Mouse (Mus musculus) MEL (cell line): ENCODE results near the gene H2-T22. TPM values are rescaled to one million over a fixed set of nuclear protein-coding genes. Genes with fewer than 3 reads are reported as not detected.
A peak's percentile ranks its signal among the peaks of the same experiment; 100 is the strongest.

Source experiments
- DNase-seq: peaks from one replicate; pipeline ENCODE4 v3.0.0; 2011; ENCODE audit warnings: low read depth, low spot score
- H3K27ac ChIP-seq: 2 replicates; pipeline ENCODE4 v1.5.1; 2012; ENCODE audit warnings: low read depth, mild to moderate bottlenecking, control low read depth, low read length, moderate library complexity; ENCODE audit not compliant: control insufficient read depth
- H3K27me3 ChIP-seq, 2 experiments: fragments of 150-350 bp in 1 of 2; sonication (generic) in 1 of 2; 2 replicates each; pipeline ENCODE4 v1.6.1; 2012; ENCODE audit warnings: low read length in 2 of 2, mild to moderate bottlenecking in 2 of 2, improper control_type of control experiment in 1 of 2, moderate library complexity in 1 of 2; ENCODE audit not compliant: insufficient read depth in 2 of 2, control insufficient read depth in 1 of 2
- H3K36me3 ChIP-seq, 2 experiments: 2 replicates each; pipeline ENCODE4 v1.6.1; 2012 to 2014; ENCODE audit warnings: low read length in 2 of 2, improper control_type of control experiment in 1 of 2, inconsistent platforms in 1 of 2, mild to moderate bottlenecking in 1 of 2; ENCODE audit not compliant: insufficient read depth in 2 of 2, control insufficient read depth in 1 of 2
- H3K4me1 ChIP-seq, 2 experiments: fragments of 150-350 bp in 1 of 2; sonication (generic) in 1 of 2; 2 replicates each; pipeline ENCODE4 v1.6.1; 2012; ENCODE audit warnings: low read length in 2 of 2, improper control_type of control experiment in 1 of 2, mild to moderate bottlenecking in 1 of 2; ENCODE audit not compliant: insufficient read depth in 2 of 2, control insufficient read depth in 1 of 2
- H3K4me3 ChIP-seq, 2 experiments: fragments of 150-350 bp in 1 of 2; sonication (generic) in 1 of 2; 2 replicates each; pipeline ENCODE4 v1.5.1; 2012; ENCODE audit warnings: low read depth in 2 of 2, low read length in 2 of 2, mild to moderate bottlenecking in 2 of 2, moderate library complexity in 2 of 2, control low read depth in 1 of 2, improper control_type of control experiment in 1 of 2; ENCODE audit not compliant: control insufficient read depth in 1 of 2, insufficient read depth in 1 of 2
- H3K79me2 ChIP-seq: 2 replicates; pipeline ENCODE4 v1.6.1; 2012; ENCODE audit warnings: mild to moderate bottlenecking, low read length, moderate library complexity; ENCODE audit not compliant: control insufficient read depth, poor library complexity, insufficient read depth
- H3K9ac ChIP-seq: 2 replicates; pipeline ENCODE4 v1.6.1; 2012; ENCODE audit warnings: low read depth, mild to moderate bottlenecking, control low read depth, low read length, moderate library complexity; ENCODE audit not compliant: control insufficient read depth, poor library complexity, severe bottlenecking
- H3K9me3 ChIP-seq: fragments of 150-350 bp; sonication (generic); replicated peaks from 2 replicates; pipeline ENCODE4 v1.6.1; 2012; ENCODE audit warnings: mild to moderate bottlenecking, low read length, improper control_type of control experiment, moderate library complexity; ENCODE audit not compliant: insufficient read depth
- BHLHE40 ChIP-seq: IDR thresholded peaks from 2 replicates; pipeline ENCODE4 v1.6.1; 2012; ENCODE audit warnings: low read depth, mild to moderate bottlenecking, inconsistent platforms, low read length, improper control_type of control experiment, borderline replicate concordance
- CHD1 ChIP-seq: IDR thresholded peaks from 2 replicates; pipeline ENCODE4 v1.6.1; 2012; ENCODE audit warnings: low read depth, mild to moderate bottlenecking, inconsistent platforms, low read length, improper control_type of control experiment
- CHD2 ChIP-seq: IDR thresholded peaks from 2 replicates; pipeline ENCODE4 v1.6.1; 2011; ENCODE audit warnings: low read length, improper control_type of control experiment
- E2F4 ChIP-seq: IDR thresholded peaks from 2 replicates; pipeline ENCODE4 v1.6.1; 2011; ENCODE audit warnings: low read depth, low read length, improper control_type of control experiment, borderline replicate concordance
- ELF1 ChIP-seq: IDR thresholded peaks from 2 replicates; pipeline ENCODE4 v1.6.1; 2014; ENCODE audit warnings: low read depth, mild to moderate bottlenecking, inconsistent platforms, low read length, improper control_type of control experiment, moderate library complexity
- EP300 ChIP-seq, 2 experiments: IDR thresholded peaks; 2 replicates each; pipeline ENCODE4 v1.6.1; 2011; ENCODE audit warnings: improper control_type of control experiment in 2 of 2, low read length in 2 of 2, low read depth in 1 of 2, mild to moderate bottlenecking in 1 of 2
- ETS1 ChIP-seq: IDR thresholded peaks from 2 replicates; pipeline ENCODE4 v1.6.1; 2012; ENCODE audit warnings: low read depth, mild to moderate bottlenecking, inconsistent platforms, low read length, improper control_type of control experiment, moderate library complexity
- GABPA ChIP-seq: IDR thresholded peaks from 2 replicates; pipeline ENCODE4 v1.6.1; 2012; ENCODE audit warnings: low read depth, mild to moderate bottlenecking, inconsistent platforms, low read length, improper control_type of control experiment, moderate library complexity
- GATA1 ChIP-seq: IDR thresholded peaks from 2 replicates; pipeline ENCODE4 v1.6.1; 2011; ENCODE audit warnings: low read depth, low read length, improper control_type of control experiment
- HCFC1 ChIP-seq: IDR thresholded peaks from 2 replicates; pipeline ENCODE4 v1.6.1; 2012; ENCODE audit warnings: low read depth, mild to moderate bottlenecking, inconsistent platforms, low read length, improper control_type of control experiment, moderate library complexity
- JUND ChIP-seq: IDR thresholded peaks from 2 replicates; pipeline ENCODE4 v1.6.1; 2011; ENCODE audit warnings: low read depth, mild to moderate bottlenecking, improper control_type of control experiment, low read length
- KAT2A ChIP-seq: conservative IDR thresholded peaks from 2 replicates; pipeline ENCODE4 v1.6.1; 2012; ENCODE audit warnings: low read depth, low read length, improper control_type of control experiment, inconsistent platforms
- MAFK ChIP-seq: IDR thresholded peaks from 2 replicates; pipeline ENCODE4 v1.6.1; 2011; ENCODE audit warnings: low read depth, mild to moderate bottlenecking, low read length, improper control_type of control experiment, borderline replicate concordance
- MAX ChIP-seq: IDR thresholded peaks from 2 replicates; pipeline ENCODE4 v1.6.1; 2011; ENCODE audit warnings: low read length, improper control_type of control experiment
- MAZ ChIP-seq: IDR thresholded peaks from 2 replicates; pipeline ENCODE4 v1.6.1; 2012; ENCODE audit warnings: low read depth, mild to moderate bottlenecking, inconsistent platforms, low read length, improper control_type of control experiment
- MXI1 ChIP-seq: IDR thresholded peaks from 2 replicates; pipeline ENCODE4 v1.6.1; 2011; ENCODE audit warnings: mild to moderate bottlenecking, low read depth, low read length, improper control_type of control experiment
- MYB ChIP-seq: IDR thresholded peaks from 2 replicates; pipeline ENCODE4 v1.6.1; 2011; ENCODE audit warnings: mild to moderate bottlenecking, low read depth, low read length, improper control_type of control experiment
- MYC ChIP-seq: IDR thresholded peaks from 2 replicates; pipeline ENCODE4 v1.6.1; 2011; ENCODE audit warnings: low read depth, mild to moderate bottlenecking, low read length, improper control_type of control experiment, moderate library complexity
- NELFE ChIP-seq: IDR thresholded peaks from 2 replicates; pipeline ENCODE4 v1.6.1; 2011; ENCODE audit warnings: low read depth, low read length, improper control_type of control experiment
- NRF1 ChIP-seq: IDR thresholded peaks from 2 replicates; pipeline ENCODE4 v1.6.1; 2014; ENCODE audit warnings: low read depth, mild to moderate bottlenecking, inconsistent platforms, low read length, improper control_type of control experiment, moderate library complexity; ENCODE audit not compliant: poor library complexity, insufficient read depth, severe bottlenecking
- POLR2A ChIP-seq, 2 experiments: IDR thresholded peaks; 2 replicates each; pipeline ENCODE4 v1.6.1; 2011 to 2012; ENCODE audit warnings: low read length in 2 of 2, mild to moderate bottlenecking in 2 of 2, control low read depth in 1 of 2, improper control_type of control experiment in 1 of 2, low read depth in 1 of 2, moderate library complexity in 1 of 2; ENCODE audit not compliant: control insufficient read depth in 1 of 2, insufficient read depth in 1 of 2, poor library complexity in 1 of 2
- POLR2AphosphoS2 ChIP-seq: IDR thresholded peaks from 2 replicates; pipeline ENCODE4 v1.6.1; 2011; ENCODE audit warnings: low read length, improper control_type of control experiment
- POLR2AphosphoS5 ChIP-seq: IDR thresholded peaks from 2 replicates; pipeline ENCODE4 v1.6.1; 2012; ENCODE audit warnings: low read depth, borderline replicate concordance, mild to moderate bottlenecking, inconsistent platforms, low read length, moderate library complexity, mixed read lengths
- RAD21 ChIP-seq: IDR thresholded peaks from 2 replicates; pipeline ENCODE4 v1.6.1; 2011; ENCODE audit warnings: mild to moderate bottlenecking, low read depth, low read length, improper control_type of control experiment
- RCOR1 ChIP-seq: IDR thresholded peaks from 2 replicates; pipeline ENCODE4 v1.6.1; 2012; ENCODE audit warnings: low read depth, mild to moderate bottlenecking, inconsistent platforms, low read length, improper control_type of control experiment
- SIN3A ChIP-seq: IDR thresholded peaks from 2 replicates; pipeline ENCODE4 v1.6.1; 2012; ENCODE audit warnings: low read length, improper control_type of control experiment, inconsistent platforms
- SMC3 ChIP-seq: IDR thresholded peaks from 2 replicates; pipeline ENCODE4 v1.6.1; 2011; ENCODE audit warnings: low read depth, low read length, improper control_type of control experiment
- TAL1 ChIP-seq: IDR thresholded peaks from 2 replicates; pipeline ENCODE4 v1.6.1; 2012; ENCODE audit warnings: mild to moderate bottlenecking, inconsistent platforms, low read length, moderate library complexity, mixed read lengths
- TCF12 ChIP-seq: IDR thresholded peaks from 2 replicates; pipeline ENCODE4 v1.6.1; 2014; ENCODE audit warnings: low read depth, mild to moderate bottlenecking, inconsistent platforms, low read length, improper control_type of control experiment, moderate library complexity
- UBTF ChIP-seq: IDR thresholded peaks from 2 replicates; pipeline ENCODE4 v1.6.1; 2012; ENCODE audit warnings: low read depth, mild to moderate bottlenecking, inconsistent platforms, low read length, improper control_type of control experiment, moderate library complexity, borderline replicate concordance; ENCODE audit not compliant: insufficient read depth
- USF1 ChIP-seq: IDR thresholded peaks from 2 replicates; pipeline ENCODE4 v1.6.1; 2014; ENCODE audit warnings: low read depth, mild to moderate bottlenecking, inconsistent platforms, low read length, improper control_type of control experiment, moderate library complexity
- USF2 ChIP-seq, 2 experiments: IDR thresholded peaks; 2 replicates each; pipeline ENCODE4 v1.6.1; 2011 to 2012; ENCODE audit warnings: improper control_type of control experiment in 2 of 2, low read length in 2 of 2, borderline replicate concordance in 1 of 2, inconsistent platforms in 1 of 2, low read depth in 1 of 2, mild to moderate bottlenecking in 1 of 2; ENCODE audit not compliant: insufficient read depth in 1 of 2
- ZC3H11A ChIP-seq: IDR thresholded peaks from 2 replicates; pipeline ENCODE4 v1.6.1; 2012; ENCODE audit warnings: low read depth, mild to moderate bottlenecking, inconsistent platforms, low read length, improper control_type of control experiment
- ZKSCAN1 ChIP-seq: IDR thresholded peaks from 2 replicates; pipeline ENCODE4 v1.6.1; 2012; ENCODE audit warnings: low read depth, mild to moderate bottlenecking, inconsistent platforms, low read length, improper control_type of control experiment, moderate library complexity
- ZMIZ1 ChIP-seq: IDR thresholded peaks from 2 replicates; pipeline ENCODE4 v1.6.1; 2012; ENCODE audit warnings: low read depth, mild to moderate bottlenecking, inconsistent platforms, low read length, improper control_type of control experiment, moderate library complexity
- ZNF384 ChIP-seq: IDR thresholded peaks from 2 replicates; pipeline ENCODE4 v1.6.1; 2012; ENCODE audit warnings: low read depth, mild to moderate bottlenecking, inconsistent platforms, low read length, improper control_type of control experiment
- polyA plus RNA-seq, 2 experiments: library from polyadenylated mRNA; stranded (reverse) in 1 of 2; unstranded in 1 of 2; fragments of >175 nt in 1 of 2; fragments of >200 nt in 1 of 2; gene quantifications; 2 replicates each; pipeline versions ENCODE4 v1.2.1 to v1.2.4; 2012; ENCODE audit warnings: low replicate concordance in 2 of 2, low read depth in 1 of 2; ENCODE audit not compliant: insufficient read length in 2 of 2, insufficient read depth in 1 of 2, missing spikeins in 1 of 2
- total RNA-seq: library from RNA; depleted of rRNA; stranded (reverse); fragments of 300-350 nt; gene quantifications from 2 replicates; pipeline ENCODE4 v1.2.3, GENCODE M21; 2012

Gene H2-T22
- total and polyA plus RNA-seq, 3 experiments = 22.5 to 45.5 TPM; not detected in 1

GRCm38 (mm10) chr17:35994175-35994878 is 48.2 kb downstream of the H2-T22 start:
- H3K27ac ChIP-seq = peak overlapping the region; percentile 96
- peaks cover 0 to 17% of the 10 kb centered on the region in 2 experiments; a peak in 2 of 4 replicates for H3K36me3 ChIP-seq
- peaks cover 30% of the 10 kb centered on the region for H3K79me2 ChIP-seq
- H3K9me3 ChIP-seq = no peaks in the 10 kb centered on the region
- H3K27me3 ChIP-seq = no peaks in the 10 kb centered on the region
- H3K9ac ChIP-seq = peak overlapping the region; percentile 90
- peak; percentile 97 for DNase-seq
- H3K4me1 ChIP-seq = peaks cover 9 to 10% of the 10 kb centered on the region in 2 experiments
- peak overlapping the region; percentile 73 to 96 for H3K4me3 ChIP-seq
- TF ChIP-seq POLR2A (IDR thresholded peaks at IDR 0.05; ENCODE audit: control insufficient read depth in 1 of 2, insufficient read depth in 1 of 2, low read depth in 1 of 2, low read length in 2 of 2, poor library complexity in 1 of 2) = peak; percentile 42 to 97; a peak in 2 of 4 replicates
- no peak; the same call in 1 of the 2 replicates for TF ChIP-seq TCF12
- TF ChIP-seq KAT2A = no peak
- no peak for TF ChIP-seq NRF1
- TF ChIP-seq ZMIZ1 = peak; percentile 91
- no peak for TF ChIP-seq USF2 (IDR thresholded peaks at IDR 0.05; ENCODE audit: borderline replicate concordance in 1 of 2, insufficient read depth in 1 of 2, low read depth in 1 of 2, low read length in 2 of 2)
- no peak for TF ChIP-seq ZKSCAN1
- TF ChIP-seq HCFC1 = peak; percentile 87
- TF ChIP-seq CHD2 = no peak
- peak; percentile 59; the same call in 1 of the 2 replicates for TF ChIP-seq ETS1
- no peak for TF ChIP-seq MAFK
- no peak for TF ChIP-seq JUND
- TF ChIP-seq POLR2AphosphoS5 = no peak; the same call in 1 of the 2 replicates
- no peak for TF ChIP-seq E2F4
- TF ChIP-seq POLR2AphosphoS2 = peak; percentile 83; the same call in 1 of the 2 replicates
- TF ChIP-seq RAD21 = no peak
- TF ChIP-seq MAX = peak; percentile 56; the same call in 1 of the 2 replicates
- TF ChIP-seq SMC3 = no peak
- no peak for TF ChIP-seq GABPA
- TF ChIP-seq MYC = no peak
- no peak for TF ChIP-seq UBTF
- TF ChIP-seq ZC3H11A = no peak
- peak; percentile 87 for TF ChIP-seq ELF1
- peak; percentile 94 for TF ChIP-seq SIN3A
- no peak for TF ChIP-seq RCOR1
- 0 out of 2 replicates have a peak, but pooled peaks have one; percentile 60 for TF ChIP-seq CHD1
- 0 out of 4 replicates have a peak, but pooled peaks of 1 of the 2 experiments have one; percentile 14 for TF ChIP-seq EP300 (IDR thresholded peaks at IDR 0.05; ENCODE audit: low read depth in 1 of 2, low read length in 2 of 2)
- TF ChIP-seq ZNF384 = no peak
- TF ChIP-seq USF1 = no peak
- TF ChIP-seq MYB = no peak
- no peak for TF ChIP-seq TAL1
- peak; percentile 86 for TF ChIP-seq MXI1
- TF ChIP-seq NELFE = peak; percentile 93
- TF ChIP-seq BHLHE40 = no peak
- no peak for TF ChIP-seq MAZ
- no peak for TF ChIP-seq GATA1
